Mouse (Mus musculus) liver (tissue): Measurements from ENCODE around the gene Twnk.

Experiments used
- DNase-seq: peaks from one replicate; pipeline ENCODE4 v3.0.0-alpha.2; 2020; ENCODE audit warnings: mixed read lengths

Twnk gene

GRCm38 (mm10) chr19:45049523-45049922, 44.1 kb downstream of the Twnk start:
- no peak for DNase-seq

- DNase-seq = no peak
Observed at GRCm38 (mm10) chr19:45053451-45053850, 48.0 kb downstream of the Twnk start.

GRCm38 (mm10) chr19:45054892-45055690, 49.6 kb downstream of the Twnk start:
- no peak for DNase-seq

- no peak for DNase-seq
Observed at GRCm38 (mm10) chr19:45056364-45056763, 50.9 kb downstream of the Twnk start.

GRCm38 (mm10) chr19:45056908-45057698, 51.6 kb downstream of the Twnk start:
- DNase-seq = peak; percentile 46

GRCm38 (mm10) chr19:45057724-45058112, 52.3 kb downstream of the Twnk start:
- no peak for DNase-seq

GRCm38 (mm10) chr19:45058113-45058839, 52.8 kb downstream of the Twnk start:
- DNase-seq = peak; percentile 95

- peak; percentile 58 for DNase-seq
Observed at GRCm38 (mm10) chr19:45058841-45059240, 53.4 kb downstream of the Twnk start.
